Mouse (Mus musculus) liver, embryonic 12.5 days (tissue): ENCODE measurements around the gene Cap2. TPM values are rescaled to one million over a fixed set of nuclear protein-coding genes. Genes with fewer than 3 reads are reported as not detected.
A peak's percentile ranks its signal among the peaks of the same experiment; 100 is the strongest.

Source experiments
- ATAC-seq: fragments of 200-750 bp; cut with Nextera tagmentation; 2 replicates; pipeline ENCODE4 v1.8.0; 2017; ENCODE audit warnings: moderate number of reproducible peaks, mild to moderate bottlenecking, moderate library complexity
- H3K27ac ChIP-seq: fragments of 300-500 bp; sonication (generic); 2 replicates; pipeline ENCODE4 v1.5.1; 2016; ENCODE audit warnings: mild to moderate bottlenecking
- H3K27me3 ChIP-seq: fragments of 300-500 bp; sonication (generic); replicated peaks from 2 replicates; pipeline ENCODE4 v1.6.1; 2016; ENCODE audit warnings: mild to moderate bottlenecking, moderate library complexity
- H3K36me3 ChIP-seq: fragments of 300-500 bp; sonication (generic); 2 replicates; pipeline ENCODE4 v1.6.1; 2016; ENCODE audit warnings: mild to moderate bottlenecking, moderate library complexity
- H3K4me1 ChIP-seq: fragments of 300-500 bp; sonication (generic); 2 replicates; pipeline ENCODE4 v1.6.1; 2016
- H3K4me2 ChIP-seq: fragments of 300-500 bp; sonication (generic); 2 replicates; pipeline ENCODE4 v1.6.1; 2016; ENCODE audit warnings: mild to moderate bottlenecking, moderate library complexity
- H3K4me3 ChIP-seq: fragments of 300-500 bp; sonication (generic); 2 replicates; pipeline ENCODE4 v1.5.1; 2016; ENCODE audit warnings: mild to moderate bottlenecking, moderate library complexity
- H3K9ac ChIP-seq: fragments of 300-500 bp; sonication (generic); 2 replicates; pipeline ENCODE4 v1.6.1; 2016; ENCODE audit warnings: mild to moderate bottlenecking, moderate library complexity
- H3K9me3 ChIP-seq: fragments of 300-500 bp; sonication (generic); replicated peaks from 2 replicates; pipeline ENCODE4 v1.6.1; 2016; ENCODE audit warnings: mild to moderate bottlenecking, moderate library complexity
- WGBS: fragments of 180-500 bp; shearing (Covaris S2); methylation state at CpG from one replicate; pipeline ENCODE4 v1.1.7; 2016; ENCODE audit not compliant: insufficient replicate concordance; 5-methylcytosine and 5-hydroxymethylcytosine counted together
- polyA plus RNA-seq: library from polyadenylated mRNA; unstranded; fragments of >200 nt; fragmentation: Nextera tagmentation; extraction: Ambion mirVana; gene quantifications from 2 replicates; pipeline ENCODE4 v1.2.1, GENCODE M21; 2016

Gene Cap2
- polyA plus RNA-seq, 1 experiment from 2014 or later, result 2.4 TPM

DNA sequence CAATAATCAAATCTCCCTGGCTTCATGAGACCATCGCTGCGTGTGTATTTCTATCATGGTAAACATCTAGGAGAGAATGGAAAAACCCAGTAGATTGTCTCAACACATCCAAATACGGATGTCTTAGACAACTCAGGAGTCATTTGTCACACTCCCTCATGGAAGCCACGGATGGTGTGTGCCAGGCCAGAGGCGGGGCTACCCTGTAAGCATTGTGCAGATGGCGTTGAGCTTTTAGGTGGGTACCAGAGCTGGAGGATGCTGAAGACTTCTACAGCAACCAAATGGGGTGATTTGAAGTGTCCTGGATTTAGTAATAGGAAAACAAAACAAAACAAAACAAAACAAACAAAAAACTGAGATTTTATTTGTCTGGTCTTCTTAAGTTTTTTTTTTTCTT lies 43.0 kb downstream of the Cap2 start:
- no peaks in the 10 kb centered on the region for H3K36me3 ChIP-seq
- H3K27ac ChIP-seq, result no peak overlapping the region
- H3K9me3 ChIP-seq, result no peaks in the 10 kb centered on the region
- WGBS, result 66% methylated on average over 6 of the region's 6 CpGs
- no peaks in the 10 kb centered on the region for H3K4me1 ChIP-seq
- ATAC-seq, result no peak
- no peak overlapping the region for H3K4me3 ChIP-seq
- H3K27me3 ChIP-seq, result no peaks in the 10 kb centered on the region
- no peak overlapping the region for H3K4me2 ChIP-seq
- no peak overlapping the region for H3K9ac ChIP-seq

DNA sequence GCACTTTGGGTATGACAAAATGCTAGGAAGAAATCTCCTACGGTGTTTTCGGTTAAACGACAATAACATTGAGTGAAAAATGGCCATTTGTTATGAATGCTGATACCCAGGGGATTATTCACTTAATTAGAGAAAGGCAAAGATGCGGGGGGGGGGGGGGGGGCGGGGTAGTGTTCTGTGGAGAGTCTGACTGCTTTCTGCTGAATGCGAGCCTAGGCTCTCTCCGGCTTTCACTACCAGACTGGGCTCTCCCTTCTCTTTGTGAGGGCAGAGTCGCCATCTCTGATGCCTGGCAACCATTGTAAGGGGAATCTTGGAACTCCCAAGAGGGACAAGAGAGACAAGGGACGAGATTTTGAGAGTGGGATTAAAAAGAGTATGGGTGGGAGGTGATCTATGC lies 43.4 kb downstream of the Cap2 start:
- H3K9ac ChIP-seq, result no peak overlapping the region
- no peak overlapping the region for H3K27ac ChIP-seq
- H3K9me3 ChIP-seq, result no peaks in the 10 kb centered on the region
- no peak overlapping the region for H3K4me2 ChIP-seq
- H3K4me1 ChIP-seq, result no peaks in the 10 kb centered on the region
- no peaks in the 10 kb centered on the region for H3K27me3 ChIP-seq
- ATAC-seq, result no peak
- H3K4me3 ChIP-seq, result no peak overlapping the region
- H3K36me3 ChIP-seq, result no peaks in the 10 kb centered on the region
- WGBS, result 60% methylated on average over 9 of the region's 9 CpGs

DNA sequence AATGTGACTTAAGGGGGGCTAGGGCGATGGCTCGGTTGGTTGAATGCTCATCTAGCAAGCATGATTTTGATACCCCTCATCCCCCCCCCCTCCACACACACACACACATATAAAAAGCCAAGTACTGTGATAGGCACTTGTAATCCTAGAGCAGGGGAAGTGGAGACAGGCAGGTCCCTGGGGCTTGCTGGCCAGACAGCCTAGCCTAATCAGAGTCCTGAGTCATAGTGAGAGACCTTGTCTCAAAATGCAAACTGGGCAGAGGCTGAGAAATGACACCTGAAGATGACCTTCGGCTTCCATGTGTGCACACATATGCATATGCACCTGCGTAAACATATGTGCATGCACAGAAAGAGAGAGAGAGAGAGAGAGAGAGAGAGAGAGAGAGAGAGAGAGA lies 45.2 kb downstream of the Cap2 start:
- Histone ChIP-seq H3K36me3 (no peaks in the 10 kb centered on the region), H3K4me1 (no peaks in the 10 kb centered on the region), H3K9me3 (no peaks in the 10 kb centered on the region), H3K4me2 (no peak overlapping the region), H3K27me3 (no peaks in the 10 kb centered on the region), H3K27ac (no peak overlapping the region), H3K9ac (no peak overlapping the region), H3K4me3 (no peak overlapping the region)
- WGBS, result 72% methylated on average over 4 of the region's 4 CpGs
- no peak for ATAC-seq

DNA sequence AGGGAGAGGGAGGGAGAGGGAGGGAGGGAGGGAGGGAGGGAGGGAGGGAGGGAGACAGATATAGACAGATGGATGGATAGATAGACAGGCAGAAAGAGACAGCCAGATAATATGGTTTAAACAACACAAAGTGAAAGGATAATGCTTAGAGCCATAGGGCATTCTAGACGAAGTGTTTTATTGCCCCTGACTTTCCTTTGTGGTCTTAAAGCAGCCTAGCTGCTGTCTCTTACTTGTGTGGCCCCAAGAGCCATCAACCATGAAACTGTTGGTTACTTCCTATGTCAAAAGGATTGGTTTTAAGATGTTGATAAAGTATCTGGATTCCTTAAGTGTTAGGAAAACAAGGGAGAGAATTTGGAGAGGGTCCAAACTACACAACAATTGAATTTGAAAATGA lies 45.6 kb downstream of the Cap2 start:
- Histone ChIP-seq H3K27ac (no peak overlapping the region), H3K27me3 (no peaks in the 10 kb centered on the region), H3K4me1 (no peaks in the 10 kb centered on the region), H3K9ac (no peak overlapping the region), H3K9me3 (no peaks in the 10 kb centered on the region), H3K4me2 (no peak overlapping the region), H3K36me3 (no peaks in the 10 kb centered on the region), H3K4me3 (no peak overlapping the region)
- 35% methylated on average over 1 of the region's 1 CpGs for WGBS
- ATAC-seq, result no peak

DNA sequence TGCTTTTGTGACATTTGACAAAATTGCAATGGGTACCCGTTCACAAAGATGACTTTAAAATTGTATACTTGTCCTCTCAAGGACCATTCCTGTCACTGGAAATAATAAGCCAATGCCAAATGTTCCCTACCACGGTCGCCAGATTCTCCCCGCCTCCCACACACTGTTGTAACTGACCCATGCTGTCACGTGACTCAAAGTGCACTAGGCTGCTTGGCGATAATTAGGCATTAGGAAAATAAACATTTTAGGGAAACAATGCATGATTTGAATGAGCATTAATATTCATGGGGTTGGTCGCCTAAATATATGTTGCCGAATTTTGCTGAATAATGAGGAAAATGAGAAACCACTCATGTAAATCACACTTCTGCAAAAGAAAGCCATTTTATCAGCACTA lies 46.5 kb downstream of the Cap2 start:
- Histone ChIP-seq H3K4me1 (no peaks in the 10 kb centered on the region), H3K9ac (no peak overlapping the region), H3K4me3 (no peak overlapping the region), H3K4me2 (no peak overlapping the region), H3K36me3 (no peaks in the 10 kb centered on the region), H3K27ac (no peak overlapping the region), H3K27me3 (no peaks in the 10 kb centered on the region), H3K9me3 (no peaks in the 10 kb centered on the region)
- ATAC-seq, result no peak
- WGBS, result 69% methylated on average over 8 of the region's 8 CpGs

DNA sequence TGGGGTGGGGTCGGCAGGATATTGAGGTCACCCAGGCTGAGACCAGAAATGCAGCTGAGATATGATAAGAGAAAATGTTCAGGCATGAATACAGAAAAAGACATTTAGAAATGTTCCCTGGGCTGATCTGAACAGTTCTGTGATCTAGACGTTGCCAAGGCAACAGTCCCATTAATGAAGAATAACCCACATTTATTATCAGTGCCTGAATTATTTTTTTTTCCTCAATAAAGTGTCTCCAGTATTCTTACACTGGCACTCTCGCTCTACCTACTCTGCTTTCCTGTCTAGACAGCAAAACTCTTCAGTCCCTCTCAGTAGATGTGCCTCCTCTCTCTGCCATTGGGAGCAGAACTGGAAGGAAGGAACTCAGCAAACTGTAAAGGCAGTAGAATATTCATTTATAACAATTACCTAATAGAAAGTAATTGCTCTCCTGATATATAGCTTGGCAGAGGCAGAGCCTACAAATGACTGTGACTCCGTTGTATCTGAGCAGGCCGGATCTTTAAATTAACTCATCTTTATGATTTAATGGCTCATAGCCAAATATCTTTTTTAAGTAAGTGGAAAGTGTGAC lies 47.0 kb downstream of the Cap2 start:
- Histone ChIP-seq H3K9me3 (no peaks in the 10 kb centered on the region), H3K4me1 (no peaks in the 10 kb centered on the region), H3K9ac (no peak overlapping the region), H3K27ac (no peak overlapping the region), H3K4me3 (no peak overlapping the region), H3K36me3 (no peaks in the 10 kb centered on the region), H3K27me3 (no peaks in the 10 kb centered on the region), H3K4me2 (no peak overlapping the region)
- no peak for ATAC-seq
- 67% methylated on average over 5 of the region's 5 CpGs for WGBS

DNA sequence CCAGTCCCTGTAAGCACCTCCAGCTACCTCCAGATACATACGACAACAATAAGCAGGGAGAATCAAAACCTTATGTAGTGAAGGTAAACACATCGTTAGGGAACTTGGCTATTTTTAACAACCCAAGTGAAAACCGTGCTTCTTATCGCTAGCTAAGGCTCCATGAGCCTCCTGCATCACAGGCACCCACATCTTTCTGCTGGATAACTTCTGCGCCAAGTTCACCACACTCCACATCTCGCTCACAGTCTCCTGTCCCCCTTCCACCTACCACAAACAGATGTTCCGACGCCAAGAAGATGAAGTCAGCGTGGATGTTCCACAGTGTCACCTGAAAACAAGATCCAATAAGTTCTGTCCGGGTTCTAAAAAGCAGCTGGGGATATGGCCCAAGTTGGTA lies 49.0 kb downstream of the Cap2 start:
- Histone ChIP-seq H3K4me2 (no peak overlapping the region), H3K4me1 (no peaks in the 10 kb centered on the region), H3K27me3 (no peaks in the 10 kb centered on the region), H3K27ac (no peak overlapping the region), H3K9me3 (no peaks in the 10 kb centered on the region), H3K9ac (no peak overlapping the region), H3K36me3 (no peaks in the 10 kb centered on the region), H3K4me3 (no peak overlapping the region)
- no peak for ATAC-seq
- 76% methylated on average over 10 of the region's 10 CpGs for WGBS

DNA sequence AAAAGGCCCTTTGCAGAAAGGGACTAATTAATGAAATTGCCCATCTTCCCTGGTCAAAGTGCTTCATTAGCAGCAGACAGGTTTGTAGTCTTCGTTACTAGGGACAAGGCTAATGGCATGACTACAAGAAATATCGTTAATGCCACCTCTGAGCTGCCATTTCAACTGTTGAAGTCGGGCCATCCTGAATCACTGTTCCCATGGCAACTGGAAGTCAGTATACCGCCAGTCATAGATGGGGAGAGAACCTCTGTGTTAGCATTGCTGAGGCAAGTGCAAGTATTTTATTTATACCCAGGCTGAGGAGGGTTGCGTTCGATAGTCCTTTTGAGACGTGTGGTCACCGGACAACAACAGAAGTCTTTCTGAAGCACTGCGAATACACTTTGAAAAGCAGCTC lies 53.1 kb downstream of the Cap2 start:
- Histone ChIP-seq H3K27ac (no peak overlapping the region), H3K9ac (no peak overlapping the region), H3K36me3 (no peaks in the 10 kb centered on the region), H3K4me1 (no peaks in the 10 kb centered on the region), H3K4me2 (no peak overlapping the region), H3K4me3 (no peak overlapping the region), H3K27me3 (no peaks in the 10 kb centered on the region), H3K9me3 (no peaks in the 10 kb centered on the region)
- 78% methylated on average over 9 of the region's 9 CpGs for WGBS
- ATAC-seq, result no peak

DNA sequence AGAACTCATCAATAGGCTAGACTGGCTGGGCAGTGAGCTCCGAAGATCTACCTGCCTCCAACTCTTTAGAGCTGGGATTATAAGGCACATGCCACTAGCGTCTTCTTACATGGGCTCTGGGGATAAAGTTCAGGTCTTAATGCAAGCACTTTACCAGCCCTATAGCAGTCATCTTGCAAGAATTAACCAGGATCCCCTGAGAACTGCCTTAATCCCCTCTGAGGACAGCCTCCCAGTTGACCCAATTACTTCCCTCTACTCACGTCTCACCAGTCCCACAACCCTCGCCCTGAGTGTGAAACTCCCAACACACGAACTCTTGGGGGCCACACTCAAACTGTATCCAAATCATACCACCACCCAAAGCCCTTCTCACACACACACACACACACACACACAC lies 64.3 kb downstream of the Cap2 start:
- no peak for ATAC-seq
- WGBS, result 65% methylated on average over 5 of the region's 5 CpGs
- Histone ChIP-seq H3K4me2 (no peak overlapping the region), H3K4me3 (no peak overlapping the region), H3K36me3 (no peaks in the 10 kb centered on the region), H3K27me3 (no peaks in the 10 kb centered on the region), H3K4me1 (peaks cover 3% of the 10 kb centered on the region), H3K27ac (no peak overlapping the region), H3K9me3 (no peaks in the 10 kb centered on the region), H3K9ac (no peak overlapping the region)

DNA sequence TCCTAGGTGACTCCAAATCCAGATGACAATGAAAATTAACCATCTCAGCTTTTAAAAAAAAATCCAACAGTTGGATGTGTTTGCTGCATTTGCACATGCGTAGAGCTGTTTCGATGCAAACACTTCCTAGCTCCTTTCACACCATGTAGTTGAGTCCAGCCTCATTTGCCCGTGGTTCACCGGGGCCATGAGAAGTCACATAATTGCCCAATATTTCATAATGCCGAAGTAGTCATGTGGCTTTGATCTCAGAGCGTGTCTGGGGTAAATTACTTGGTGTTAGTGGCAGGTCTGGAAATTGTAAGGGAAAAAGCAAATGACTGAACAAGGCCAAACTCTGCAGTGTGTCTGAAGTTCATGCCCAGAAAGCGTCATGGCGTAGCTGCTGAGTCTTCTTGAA lies 67.8 kb downstream of the Cap2 start:
- 83% methylated on average over 8 of the region's 8 CpGs for WGBS
- ATAC-seq, result no peak
- peaks cover 8% of the 10 kb centered on the region for H3K4me1 ChIP-seq
- H3K9ac ChIP-seq, result no peak overlapping the region
- H3K4me2 ChIP-seq, result no peak overlapping the region
- H3K36me3 ChIP-seq, result no peaks in the 10 kb centered on the region
- no peak overlapping the region for H3K27ac ChIP-seq
- H3K4me3 ChIP-seq, result no peak overlapping the region
- H3K9me3 ChIP-seq, result no peaks in the 10 kb centered on the region
- H3K27me3 ChIP-seq, result no peaks in the 10 kb centered on the region

DNA sequence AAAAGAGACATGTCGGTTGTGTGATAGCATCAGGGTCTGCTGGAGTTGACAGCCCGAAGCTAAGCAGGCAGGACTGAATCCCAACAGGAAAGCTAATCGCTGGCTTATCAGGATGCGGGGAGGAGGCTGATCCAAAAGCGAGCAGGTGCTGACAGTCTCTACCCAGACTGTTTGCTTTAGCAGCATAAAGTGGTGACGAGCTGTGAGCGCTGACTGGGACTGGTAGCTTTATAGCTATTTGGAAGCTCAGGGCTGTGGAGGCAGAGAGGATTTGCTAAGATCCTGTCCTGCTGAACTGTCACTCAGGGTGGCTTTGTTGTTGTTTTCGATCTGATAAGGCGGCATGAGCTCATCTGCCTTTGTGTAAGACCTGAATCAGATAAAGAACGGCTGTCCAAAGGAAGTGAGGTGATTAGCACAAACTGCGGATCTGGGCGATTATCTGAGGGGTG lies 69.5 kb downstream of the Cap2 start:
- ATAC-seq, result no peak
- Histone ChIP-seq H3K27me3 (no peaks in the 10 kb centered on the region), H3K4me1 (peaks cover 8% of the 10 kb centered on the region), H3K36me3 (no peaks in the 10 kb centered on the region), H3K9ac (no peak overlapping the region), H3K4me2 (peak overlapping the region; percentile 45), H3K4me3 (peak overlapping the region; percentile 12; the same call in 1 of the 2 replicates), H3K27ac (no peak overlapping the region), H3K9me3 (no peaks in the 10 kb centered on the region)
- WGBS, result 4% methylated on average over 12 of the region's 12 CpGs

DNA sequence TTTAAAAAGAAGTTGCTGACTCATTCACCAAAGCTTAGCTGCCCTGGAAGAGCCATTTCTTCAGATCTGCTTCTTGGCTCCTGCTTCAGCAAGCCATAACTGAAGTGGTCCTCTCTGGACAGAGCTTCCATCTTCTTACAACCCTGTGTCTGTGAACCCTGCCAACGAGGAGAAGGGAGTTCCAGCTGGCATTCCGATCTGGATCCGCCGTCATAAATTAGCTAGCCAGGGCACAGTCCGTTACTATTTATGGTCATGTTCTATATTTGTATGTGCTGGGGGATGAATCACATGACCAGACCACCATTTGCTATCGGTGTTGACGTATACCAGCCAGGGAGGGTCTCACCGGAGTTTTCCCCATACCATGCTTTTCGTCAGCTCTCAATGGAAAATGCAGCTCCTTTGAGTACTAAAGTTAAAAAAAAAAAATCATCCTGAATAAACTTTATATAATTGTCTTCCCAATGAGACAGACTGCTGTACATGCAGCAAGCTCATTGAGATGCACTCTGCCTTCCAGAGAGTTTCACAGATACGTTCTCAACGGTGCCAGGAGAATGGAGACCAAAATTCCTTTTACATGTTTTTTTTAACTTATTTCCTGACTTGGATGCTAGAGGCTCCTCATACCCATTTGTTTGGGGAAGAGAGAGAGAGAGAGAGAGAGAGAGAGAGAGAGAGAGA lies 70.5 kb downstream of the Cap2 start:
- H3K27me3 ChIP-seq, result no peaks in the 10 kb centered on the region
- no peak overlapping the region for H3K27ac ChIP-seq
- no peak overlapping the region for H3K4me3 ChIP-seq
- ATAC-seq, result no peak
- no peaks in the 10 kb centered on the region for H3K9me3 ChIP-seq
- no peak overlapping the region for H3K9ac ChIP-seq
- H3K4me2 ChIP-seq, result no peak overlapping the region
- WGBS, result 64% methylated on average over 11 of the region's 11 CpGs
- H3K36me3 ChIP-seq, result no peaks in the 10 kb centered on the region
- H3K4me1 ChIP-seq, result peaks cover 8% of the 10 kb centered on the region

DNA sequence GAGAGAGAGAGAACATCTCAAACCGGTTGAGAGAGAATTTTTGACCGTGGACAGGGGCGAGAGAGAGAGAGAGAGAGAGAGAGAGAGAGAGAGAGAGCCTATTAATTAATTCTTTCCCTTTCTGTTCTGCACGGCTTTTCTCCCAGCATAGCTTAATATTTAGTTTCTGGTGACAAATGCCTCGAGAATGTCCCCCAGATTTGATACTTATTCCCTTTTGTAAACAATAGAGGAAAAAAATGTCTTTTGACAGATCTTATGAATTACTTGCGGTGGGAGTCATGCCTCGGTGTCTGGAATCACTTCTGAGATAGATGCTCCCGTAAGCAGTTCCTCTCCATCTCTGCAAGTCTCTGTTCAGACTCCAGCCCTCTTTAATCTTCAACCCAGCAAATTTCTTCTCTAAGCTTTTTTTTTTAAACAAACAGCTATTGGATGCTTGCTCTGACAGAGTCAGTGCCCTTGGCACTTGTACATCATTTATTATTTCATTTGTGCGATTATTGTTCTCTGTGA lies 71.1 kb downstream of the Cap2 start:
- ATAC-seq, result no peak
- Histone ChIP-seq H3K4me1 (peaks cover 8% of the 10 kb centered on the region), H3K4me3 (no peak overlapping the region), H3K9me3 (no peaks in the 10 kb centered on the region), H3K9ac (no peak overlapping the region), H3K4me2 (no peak overlapping the region), H3K36me3 (no peaks in the 10 kb centered on the region), H3K27ac (no peak overlapping the region), H3K27me3 (no peaks in the 10 kb centered on the region)
- 65% methylated on average over 9 of the region's 9 CpGs for WGBS
